Mouse (Mus musculus): ENCODE measurements around the gene Fbxl17. TPM values are rescaled to one million over a fixed set of nuclear protein-coding genes. Genes with fewer than 3 reads are reported as not detected.
A peak's percentile ranks its signal among the peaks of the same experiment; 100 is the strongest.

The Fbxl17 gene
- total RNA-seq, 4 experiments from 2014 or later: 46.7 to 63.6 (median 51.9) TPM

DNA sequence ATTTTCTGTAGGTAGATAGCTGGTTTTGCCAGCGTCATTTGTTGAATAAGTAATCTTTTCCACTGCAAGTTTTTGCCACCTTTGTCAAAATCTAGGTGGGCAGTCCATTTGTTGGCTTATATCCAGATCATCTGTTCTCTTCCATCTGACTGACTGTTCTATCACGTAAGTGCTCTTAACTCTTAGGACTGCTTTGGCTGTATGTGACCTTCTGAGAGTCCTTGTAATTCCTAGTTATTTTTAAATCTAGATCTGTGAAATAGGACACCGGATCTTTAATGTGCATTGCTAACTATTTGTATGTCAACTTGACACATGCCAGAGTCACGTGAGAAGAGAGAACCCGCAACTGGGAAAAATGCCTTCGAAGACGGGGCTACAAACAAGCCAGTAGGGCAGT, 37.3 kb downstream of the Fbxl17 start:
- DNase-seq (ENCODE audit: low spot score in 2 of 2): no peak

DNA sequence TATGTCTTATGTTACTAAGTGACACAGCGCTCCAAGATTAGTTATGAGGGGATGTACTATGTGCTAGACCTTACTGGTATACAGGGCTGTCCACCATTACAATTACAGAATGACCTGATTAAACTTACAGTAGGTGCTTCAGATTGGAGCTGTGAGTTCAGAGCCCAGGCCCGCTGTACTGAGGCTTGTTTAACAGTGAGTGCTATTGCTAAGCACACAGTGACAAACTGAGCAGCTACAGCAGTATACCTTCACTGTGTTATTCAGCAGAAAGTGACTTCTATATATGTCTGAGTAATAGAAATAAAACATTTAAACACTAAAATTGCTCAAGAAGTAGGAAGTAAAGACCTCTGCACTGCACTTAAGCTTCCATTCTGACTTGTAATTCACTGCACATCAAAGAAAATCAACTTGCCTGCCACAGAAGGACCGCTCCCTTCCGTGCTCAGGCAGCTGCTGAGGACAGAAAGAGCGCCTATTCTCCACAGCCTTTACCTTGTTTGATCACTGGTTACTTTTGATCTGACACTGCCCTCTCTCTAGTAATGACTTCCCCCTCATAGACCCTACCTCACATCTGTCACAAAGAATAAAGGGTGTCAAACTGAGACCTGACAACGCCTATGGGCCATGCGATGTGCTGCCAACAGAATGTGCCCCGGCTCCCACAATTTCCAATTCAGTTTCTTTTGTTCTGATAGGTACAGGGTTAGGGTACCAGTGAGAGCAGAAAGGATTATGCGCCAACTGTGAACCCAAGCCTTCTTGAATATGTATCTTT, 39.9 kb downstream of the Fbxl17 start:
- DNase-seq (ENCODE audit: low spot score in 2 of 2): no peak

DNA sequence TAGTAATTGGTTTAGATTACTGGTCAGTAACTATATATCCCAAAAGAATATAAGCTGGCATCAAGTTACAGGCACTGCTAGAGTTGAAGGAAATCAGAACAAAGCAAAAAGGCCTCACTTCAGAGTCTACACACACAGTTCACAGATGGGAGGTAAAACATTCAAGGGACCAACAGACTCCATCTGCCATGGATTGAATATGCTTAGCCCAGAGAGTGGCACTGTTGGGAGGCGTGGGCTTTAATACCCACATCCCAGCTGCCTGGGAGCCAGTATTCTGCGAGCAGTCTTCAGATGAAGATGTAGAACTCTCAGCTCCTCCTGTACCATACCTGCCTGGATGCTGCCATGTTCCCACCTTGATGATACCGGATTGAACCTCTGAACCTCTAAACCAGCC, 41.8 kb downstream of the Fbxl17 start:
- DNase-seq (ENCODE audit: low spot score in 2 of 2): no peak

DNA sequence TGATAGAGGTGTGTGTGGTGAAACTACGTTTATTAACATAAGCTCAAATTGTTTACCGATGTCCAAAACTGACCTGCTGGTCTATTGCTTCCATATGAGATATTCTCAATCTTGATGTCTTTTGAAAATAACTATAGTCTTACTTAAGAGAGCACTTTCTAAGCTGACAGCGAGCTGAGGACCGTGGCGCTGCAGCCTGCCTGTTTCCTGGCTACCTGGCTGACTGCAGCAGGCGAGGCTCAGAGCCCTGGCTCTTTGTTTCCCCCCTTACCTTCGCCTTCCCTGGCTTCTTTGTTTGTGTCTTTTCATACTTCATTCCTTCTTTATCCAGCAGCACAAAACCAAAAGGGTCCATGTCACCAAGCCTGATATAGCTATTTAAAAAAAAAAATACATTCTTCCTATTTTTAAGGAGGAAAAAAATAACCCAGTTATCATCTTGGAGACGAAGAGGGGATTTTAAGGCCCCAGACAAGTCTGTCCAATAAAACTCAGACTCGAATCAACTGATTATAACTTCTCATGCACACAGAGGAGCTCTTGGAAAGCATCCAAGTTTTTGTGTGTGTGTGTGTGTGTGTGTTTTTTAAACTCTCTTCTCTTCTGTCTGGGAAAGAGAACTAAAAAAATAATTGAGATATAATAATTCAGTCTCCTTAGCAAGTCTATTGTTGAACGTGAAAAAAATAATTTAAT, 48.4 kb downstream of the Fbxl17 start:
- DNase-seq (ENCODE audit: low spot score in 2 of 2): no peak

DNA sequence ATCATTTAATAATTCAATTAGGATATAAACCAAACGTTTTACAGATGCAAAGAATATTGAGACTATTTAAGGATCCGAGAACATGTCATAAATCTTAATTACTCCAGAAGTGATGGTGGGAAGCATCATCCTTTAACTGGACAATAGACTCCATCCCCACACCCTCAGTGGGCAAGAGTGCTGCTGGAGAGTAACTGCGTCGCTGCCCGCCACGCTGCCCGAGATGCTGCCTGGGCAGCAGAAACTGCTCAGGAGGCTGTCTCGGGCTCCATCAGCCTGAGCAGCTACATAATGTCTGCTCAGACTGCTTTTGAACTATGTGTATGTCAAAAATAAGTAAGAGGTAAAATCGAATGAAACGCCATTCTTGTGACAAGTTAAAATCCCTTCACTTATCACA, 52.1 kb downstream of the Fbxl17 start:
- no peak for DNase-seq (ENCODE audit: low spot score in 2 of 2)

DNA sequence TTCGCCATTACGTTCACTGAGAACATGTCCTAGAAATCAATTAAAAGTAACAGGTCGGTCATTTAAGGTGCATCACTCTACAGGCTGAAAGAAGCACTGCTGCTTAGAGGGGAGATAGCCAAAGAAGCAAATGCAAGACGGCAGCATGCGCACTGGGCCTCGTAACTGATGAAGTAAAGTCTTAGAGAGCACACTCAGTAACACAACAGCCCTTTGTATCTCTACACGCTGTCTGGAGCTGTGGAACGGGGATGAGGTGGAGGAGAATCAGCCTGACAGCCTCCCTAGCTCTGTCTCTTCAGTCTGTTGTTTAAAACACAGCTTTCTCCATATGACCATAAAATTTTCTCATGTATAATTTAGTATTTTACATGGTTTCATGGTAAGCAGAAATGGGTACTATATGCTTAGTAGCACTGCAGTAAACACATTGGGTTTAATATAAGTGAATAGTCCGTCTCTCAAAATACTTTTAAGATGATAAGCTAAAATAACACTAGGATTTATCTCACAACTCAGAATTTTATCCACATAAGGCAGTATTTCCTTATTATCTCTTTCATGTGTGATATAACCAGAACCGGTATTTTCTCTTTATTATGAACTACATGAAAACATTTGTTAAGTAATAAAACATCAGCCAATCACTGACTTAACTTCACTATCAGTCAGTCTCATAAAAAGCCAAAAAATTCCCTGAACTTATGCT, 52.7 kb downstream of the Fbxl17 start:
- no peak for DNase-seq (ENCODE audit: low spot score in 2 of 2)

DNA sequence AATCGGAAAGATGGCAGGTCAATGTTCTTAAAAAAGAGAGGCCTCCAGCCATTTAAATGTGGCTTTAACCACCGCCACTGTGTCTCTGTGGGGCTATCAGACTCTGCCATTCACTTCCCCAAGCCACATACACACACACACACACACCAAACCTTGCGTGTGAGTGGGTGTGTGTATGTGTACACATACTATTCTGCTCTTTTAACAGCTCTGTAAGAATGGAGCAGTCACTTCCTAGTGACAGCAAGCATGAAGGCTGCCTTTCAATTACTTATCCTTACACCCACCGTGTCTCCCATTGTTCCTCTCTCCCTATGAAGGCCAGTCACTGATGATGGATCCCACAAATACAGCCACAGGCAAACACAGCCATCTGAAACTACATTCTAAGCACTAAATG, 54.6 kb downstream of the Fbxl17 start:
- DNase-seq (ENCODE audit: low spot score in 2 of 2): no peak

DNA sequence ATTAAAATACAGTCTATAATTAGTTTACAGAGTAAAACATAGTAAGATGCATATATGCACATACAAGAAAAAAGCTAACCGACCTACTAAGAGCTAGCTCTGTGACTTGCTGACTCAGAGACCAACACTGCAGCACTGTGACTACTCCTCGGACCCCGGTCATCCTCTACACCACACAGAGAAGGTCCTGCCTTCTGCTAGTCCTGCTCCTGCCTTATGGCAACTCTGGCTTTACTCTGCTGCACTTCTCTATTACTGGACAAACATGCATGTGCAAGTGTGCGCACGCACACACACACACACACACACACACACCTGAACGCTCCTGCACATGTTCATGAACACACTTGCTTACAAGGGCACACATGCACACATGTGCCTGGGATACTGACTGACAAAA, 62.4 kb downstream of the Fbxl17 start:
- no peak for DNase-seq (ENCODE audit: low spot score in 2 of 2)

DNA sequence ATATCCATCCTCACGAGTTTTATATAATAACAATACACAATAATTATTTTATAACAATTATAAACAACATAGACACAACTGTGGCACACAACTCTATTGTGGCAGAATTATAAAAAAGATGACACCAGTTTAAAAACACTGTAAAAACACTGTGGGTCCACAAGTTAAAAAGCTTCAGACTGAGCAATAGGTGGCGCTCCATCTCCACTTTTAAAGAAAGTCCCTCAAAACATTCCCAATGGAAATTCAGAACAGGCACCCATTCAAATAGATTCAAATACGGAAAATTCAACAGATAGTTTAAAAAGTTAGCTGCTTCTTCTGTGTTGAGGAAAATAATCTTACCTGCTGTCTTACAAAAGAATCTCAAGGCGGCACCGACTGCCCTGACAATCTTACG, 65.7 kb downstream of the Fbxl17 start:
- DNase-seq (ENCODE audit: low spot score in 2 of 2): no peak

DNA sequence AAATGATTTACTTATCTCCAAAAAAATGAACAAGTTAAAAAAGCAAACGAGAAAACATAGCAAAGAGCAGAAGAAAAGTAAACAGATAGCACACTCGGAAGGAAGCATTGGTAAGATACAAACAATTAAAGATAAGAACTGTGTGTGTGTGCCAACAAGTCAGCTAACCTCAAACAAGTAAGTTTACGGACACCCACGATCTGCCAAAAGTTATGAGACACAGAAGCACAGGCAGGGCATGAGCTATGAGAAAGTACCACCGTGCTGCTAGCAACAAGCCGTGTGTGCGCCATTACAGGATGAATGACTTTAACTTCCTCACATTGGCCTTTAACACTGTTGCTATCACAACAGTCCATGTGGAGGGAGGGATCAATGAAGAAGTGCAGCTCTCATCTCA, 68.2 kb downstream of the Fbxl17 start:
- DNase-seq (ENCODE audit: low spot score in 2 of 2): no peak

DNA sequence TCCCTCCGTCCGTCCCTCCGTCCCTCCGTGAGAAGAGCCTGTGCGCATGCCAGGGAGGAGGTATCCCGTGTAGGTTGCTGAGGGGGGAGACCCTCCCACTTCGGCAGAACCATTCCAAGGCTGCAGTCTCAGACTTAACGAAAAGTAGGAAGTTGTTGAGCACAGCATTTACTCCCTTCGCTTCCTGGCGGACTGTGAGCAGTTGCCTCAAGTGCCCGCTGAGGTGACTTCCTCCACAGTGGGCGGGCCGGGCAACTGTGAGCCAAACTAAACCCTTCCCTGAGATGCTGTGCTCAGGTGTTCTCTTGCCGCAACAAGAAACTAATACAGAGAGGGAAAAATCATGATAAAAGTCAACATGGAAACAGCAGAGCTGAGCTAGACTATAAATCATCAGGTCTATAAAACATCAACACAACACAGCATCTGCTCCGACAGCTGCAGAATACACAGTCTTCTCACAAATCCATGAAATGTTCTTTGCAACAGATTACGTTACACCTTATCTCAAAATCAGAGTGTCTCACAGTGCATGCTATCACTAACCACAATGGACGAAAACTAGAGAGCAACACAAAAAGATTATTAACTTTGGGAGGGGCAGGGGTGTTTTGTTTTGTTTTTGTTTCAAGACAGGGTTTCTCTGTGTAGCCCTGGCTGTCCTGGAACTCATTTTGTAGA, 69.3 kb downstream of the Fbxl17 start:
- no peak for DNase-seq (ENCODE audit: low spot score in 2 of 2)

DNA sequence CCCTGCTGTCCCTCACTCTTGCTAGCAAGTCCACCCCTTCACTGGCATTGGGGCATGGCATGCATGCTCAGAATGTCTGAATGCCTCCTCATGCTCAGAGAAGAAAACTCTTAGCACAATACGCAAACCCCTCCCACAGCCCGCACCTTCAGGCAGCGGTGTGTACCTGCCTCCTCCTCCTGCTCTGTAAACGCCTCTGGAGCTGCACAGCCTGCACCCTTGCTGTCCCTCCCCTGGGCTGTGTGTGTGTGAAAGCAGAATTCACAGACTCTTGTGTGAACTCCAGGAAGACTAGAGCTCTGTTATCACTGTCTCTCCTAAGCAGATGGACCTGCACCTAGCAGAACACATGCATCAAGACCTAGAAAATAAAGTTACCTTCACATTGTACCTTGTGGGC, 76.0 kb downstream of the Fbxl17 start:
- DNase-seq (ENCODE audit: low spot score in 2 of 2): no peak

DNA sequence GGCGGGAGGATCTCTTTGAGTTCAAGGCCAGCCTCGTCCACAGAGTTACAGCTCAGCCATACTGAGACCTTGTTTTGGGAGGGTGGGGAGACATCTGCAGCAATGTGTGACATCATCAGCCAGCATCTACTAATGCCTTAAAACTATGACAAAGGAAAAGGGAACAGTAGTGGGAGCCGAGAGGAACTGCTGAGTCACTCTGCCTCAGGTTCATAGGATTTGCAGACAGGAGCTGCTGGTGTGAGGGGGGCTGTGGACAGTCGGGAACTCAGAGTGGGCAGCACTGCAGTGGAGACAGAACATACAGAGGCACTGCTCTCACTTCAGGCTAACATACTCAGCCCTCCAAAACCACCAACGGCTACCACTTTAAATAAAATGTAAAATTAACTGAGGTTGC, 77.1 kb downstream of the Fbxl17 start:
- no peak for DNase-seq (ENCODE audit: low spot score in 2 of 2)

DNA sequence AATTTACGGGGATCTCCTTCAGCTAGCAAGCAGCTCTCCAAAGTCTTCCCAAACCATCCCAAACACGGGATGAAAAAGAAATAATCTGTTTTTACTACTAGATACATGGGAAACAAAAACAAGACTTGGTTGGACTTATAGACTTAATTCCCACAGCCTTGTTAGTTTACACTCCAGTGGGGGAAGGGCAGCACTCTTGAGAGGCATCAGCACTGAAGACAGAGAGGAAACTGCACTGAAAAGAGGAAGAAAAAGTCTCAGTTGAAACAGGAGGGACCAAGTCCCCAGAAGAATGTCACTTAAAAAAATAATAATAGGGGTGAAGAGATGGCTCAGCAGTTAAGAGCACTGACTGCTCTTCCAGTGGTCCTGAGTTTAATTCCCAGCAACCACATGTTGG, 78.0 kb downstream of the Fbxl17 start:
- no peak for DNase-seq (ENCODE audit: low spot score in 2 of 2)

DNA sequence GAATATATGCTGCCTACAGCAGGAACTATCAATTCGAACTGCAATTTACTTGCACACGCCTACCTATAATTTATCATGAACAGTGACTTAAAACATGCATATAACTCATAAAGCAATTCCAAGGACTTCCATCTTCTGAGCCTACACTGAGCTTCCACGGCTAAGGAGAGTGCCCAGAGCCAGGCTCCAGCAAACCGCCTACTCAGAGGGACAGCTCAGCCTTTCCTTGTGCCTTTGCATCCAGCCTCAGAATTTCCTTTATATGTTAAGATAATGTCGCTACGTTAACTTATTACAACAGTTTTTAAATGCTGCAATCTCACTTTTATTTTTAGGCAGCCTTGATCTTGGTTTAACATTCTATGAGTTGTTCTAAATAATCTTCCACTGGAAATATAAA, 80.3 kb downstream of the Fbxl17 start:
- DNase-seq (ENCODE audit: low spot score in 2 of 2): no peak

DNA sequence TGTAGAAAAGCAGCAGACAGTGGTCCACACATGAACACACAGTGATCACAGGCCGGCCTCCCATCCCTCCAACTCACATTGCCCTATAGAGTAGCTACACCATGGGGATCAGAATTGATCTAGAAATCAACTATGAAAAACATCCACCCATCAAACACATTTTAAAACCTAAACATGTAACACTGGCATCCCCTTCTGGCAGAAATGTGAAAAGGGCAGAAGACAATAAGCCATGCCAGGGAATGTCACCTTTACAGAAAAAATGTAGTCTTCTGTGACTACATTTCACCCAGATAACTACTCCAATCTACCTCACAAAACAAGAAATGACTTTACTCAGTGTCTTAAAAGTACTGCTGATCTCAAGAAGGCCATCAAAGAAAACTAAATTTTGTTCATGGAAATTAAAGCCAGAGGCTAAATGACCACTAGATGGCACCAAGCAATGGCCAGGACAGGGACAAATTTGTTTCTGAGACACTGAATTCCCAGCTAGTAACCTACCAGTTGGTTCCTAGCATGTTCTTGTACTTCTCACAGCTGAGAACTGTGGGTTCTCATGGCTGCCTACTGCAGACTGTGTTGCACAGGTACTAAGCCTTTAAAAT, 85.7 kb downstream of the Fbxl17 start:
- DNase-seq (ENCODE audit: low spot score in 2 of 2): no peak

DNA sequence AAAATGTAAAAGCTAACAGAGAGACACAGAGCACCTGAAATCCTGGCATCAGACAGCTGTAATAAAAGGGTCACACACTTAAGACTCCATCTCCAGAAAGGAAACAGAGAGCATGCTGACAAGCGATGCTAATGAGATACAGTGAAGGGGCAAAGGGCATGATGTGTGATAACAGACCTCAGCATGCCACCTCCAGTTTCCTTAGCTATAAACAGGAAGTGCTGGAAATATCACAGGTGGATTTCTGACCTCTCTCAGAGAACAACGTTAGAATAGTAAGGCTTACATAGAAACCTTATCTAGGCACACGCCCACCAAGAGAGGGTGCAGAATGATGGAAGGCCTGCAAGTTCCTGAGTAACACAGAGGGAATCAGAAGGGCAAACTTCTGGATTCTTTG, 88.3 kb downstream of the Fbxl17 start:
- no peak for DNase-seq (ENCODE audit: low spot score in 2 of 2)

DNA sequence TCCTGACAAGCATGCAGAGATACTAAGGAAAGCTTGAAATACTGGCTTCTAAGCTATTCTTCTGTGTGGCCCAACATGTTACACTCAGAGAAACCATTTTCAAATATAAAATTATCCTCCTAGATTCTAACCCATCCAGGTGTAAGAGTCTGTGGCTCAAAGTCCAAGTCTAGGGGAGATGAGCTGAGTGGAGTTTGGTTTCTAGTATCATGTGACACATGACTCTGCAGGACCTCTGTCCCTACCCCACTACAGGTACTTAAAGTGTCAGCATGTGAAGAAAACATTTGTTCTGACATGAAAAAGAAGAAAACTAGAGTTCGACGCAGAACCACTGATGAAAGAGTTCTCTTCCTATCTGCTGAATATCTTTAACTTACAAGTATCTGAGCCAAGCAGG, 89.7 kb downstream of the Fbxl17 start:
- DNase-seq (ENCODE audit: low spot score in 2 of 2): no peak

DNA sequence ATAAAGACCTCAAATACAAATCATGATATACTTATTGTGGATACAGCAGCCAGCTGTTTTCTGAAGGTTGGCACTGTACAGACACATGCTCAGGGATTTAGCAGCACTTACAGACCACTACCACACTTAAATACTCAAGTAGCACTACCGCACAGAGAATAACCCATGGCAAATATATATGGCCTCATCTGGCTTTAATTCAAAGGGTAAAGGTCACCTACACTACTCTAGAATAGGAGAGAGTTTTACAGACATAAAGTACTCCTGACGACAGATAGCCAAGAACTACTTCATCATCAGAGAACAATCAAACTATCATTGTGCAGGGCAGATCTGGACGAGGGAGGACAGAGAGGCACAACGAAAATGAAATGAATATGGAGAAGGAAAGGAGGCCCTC, 93.9 kb downstream of the Fbxl17 start:
- no peak for DNase-seq (ENCODE audit: low spot score in 2 of 2)

DNA sequence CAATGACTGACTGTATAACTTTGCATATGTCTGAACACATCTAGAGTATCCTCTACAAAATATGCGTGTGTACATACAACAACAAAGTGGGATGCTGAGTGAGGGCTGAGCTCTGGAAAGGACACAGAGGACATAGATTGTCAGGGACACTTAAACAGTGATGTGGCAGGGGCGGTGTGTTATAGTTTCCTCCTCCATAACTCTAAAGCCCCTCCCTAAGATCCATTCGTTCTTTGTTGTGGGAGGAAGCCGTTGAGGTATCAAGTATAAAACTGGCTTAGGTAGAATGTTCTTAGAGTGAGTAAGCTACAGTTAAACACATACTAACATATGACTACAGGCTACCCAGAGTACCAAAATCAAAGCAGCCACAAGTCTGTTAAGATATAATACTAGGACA, 94.3 kb downstream of the Fbxl17 start:
- no peak for DNase-seq (ENCODE audit: low spot score in 2 of 2)

DNA sequence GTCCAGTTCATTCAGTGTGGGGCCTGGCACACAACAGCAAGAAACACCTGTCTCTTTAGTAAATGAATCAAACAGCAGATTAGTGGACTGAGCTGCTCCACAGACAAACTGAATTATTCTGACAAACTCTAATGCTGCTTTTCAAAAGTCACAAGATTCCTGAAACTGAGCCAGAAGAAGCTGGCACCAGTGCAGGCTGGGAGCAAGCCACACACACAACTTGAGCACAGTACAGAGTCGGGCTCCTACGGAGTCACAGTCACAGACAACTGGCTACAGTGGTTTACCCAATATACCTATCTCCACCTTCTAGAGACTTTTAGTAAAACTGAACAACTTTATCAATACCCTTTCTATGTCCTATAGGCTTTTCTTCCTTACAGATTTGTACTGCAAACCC, 94.8 kb downstream of the Fbxl17 start:
- peak in 1 of 2 experiments; percentile 39 for DNase-seq (ENCODE audit: low spot score in 2 of 2)

Data from gastrocnemius, adult 8-10 months (tissue).